Mouse (Mus musculus) forebrain, embryonic 12.5 days (tissue): ENCODE measurements around the gene Pin4. TPM values are rescaled to one million over a fixed set of nuclear protein-coding genes. Genes with fewer than 3 reads are reported as not detected.

Experiments
- ATAC-seq: fragments of 200-750 bp; cut with Nextera tagmentation; 2 replicates; pipeline ENCODE4 v1.8.0; 2017; ENCODE audit warnings: moderate TSS enrichment; ENCODE audit not compliant: low FRiP score
- H3K27ac ChIP-seq: fragments of 300-500 bp; sonication (generic); 2 replicates; pipeline ENCODE4 v1.5.1; 2016; ENCODE audit warnings: mild to moderate bottlenecking
- H3K27me3 ChIP-seq: fragments of 300-500 bp; sonication (generic); 2 replicates; pipeline ENCODE4 v1.6.1; 2016; ENCODE audit warnings: mild to moderate bottlenecking
- H3K36me3 ChIP-seq: fragments of 300-500 bp; sonication (generic); replicated peaks from 2 replicates; pipeline ENCODE4 v1.6.1; 2016; ENCODE audit warnings: mild to moderate bottlenecking
- H3K4me1 ChIP-seq: fragments of 300-500 bp; sonication (generic); 2 replicates; pipeline ENCODE4 v1.6.1; 2016
- H3K4me2 ChIP-seq: fragments of 300-500 bp; sonication (generic); 2 replicates; pipeline ENCODE4 v1.6.1; 2016; ENCODE audit warnings: mild to moderate bottlenecking, moderate library complexity
- H3K4me3 ChIP-seq: fragments of 300-500 bp; sonication (generic); replicated peaks from 2 replicates; pipeline ENCODE4 v1.5.1; 2016; ENCODE audit warnings: mild to moderate bottlenecking
- H3K9ac ChIP-seq: fragments of 300-500 bp; sonication (generic); 2 replicates; pipeline ENCODE4 v1.6.1; 2016; ENCODE audit warnings: mild to moderate bottlenecking
- H3K9me3 ChIP-seq: fragments of 300-500 bp; sonication (generic); 2 replicates; pipeline ENCODE4 v1.6.1; 2016
- WGBS: fragments of 180-500 bp; shearing (Covaris S2); methylation state at CpG from one replicate; pipeline ENCODE4 v1.1.7; 2016; 5-methylcytosine and 5-hydroxymethylcytosine counted together
- polyA plus RNA-seq: library from polyadenylated mRNA; unstranded; fragments of >200 nt; fragmentation: Nextera tagmentation; extraction: Ambion mirVana; gene quantifications from 2 replicates; pipeline ENCODE4 v1.2.1, GENCODE M21; 2016

The Pin4 gene
- polyA plus RNA-seq = 82.2 and 84.4 TPM in 2 replicates

DNA sequence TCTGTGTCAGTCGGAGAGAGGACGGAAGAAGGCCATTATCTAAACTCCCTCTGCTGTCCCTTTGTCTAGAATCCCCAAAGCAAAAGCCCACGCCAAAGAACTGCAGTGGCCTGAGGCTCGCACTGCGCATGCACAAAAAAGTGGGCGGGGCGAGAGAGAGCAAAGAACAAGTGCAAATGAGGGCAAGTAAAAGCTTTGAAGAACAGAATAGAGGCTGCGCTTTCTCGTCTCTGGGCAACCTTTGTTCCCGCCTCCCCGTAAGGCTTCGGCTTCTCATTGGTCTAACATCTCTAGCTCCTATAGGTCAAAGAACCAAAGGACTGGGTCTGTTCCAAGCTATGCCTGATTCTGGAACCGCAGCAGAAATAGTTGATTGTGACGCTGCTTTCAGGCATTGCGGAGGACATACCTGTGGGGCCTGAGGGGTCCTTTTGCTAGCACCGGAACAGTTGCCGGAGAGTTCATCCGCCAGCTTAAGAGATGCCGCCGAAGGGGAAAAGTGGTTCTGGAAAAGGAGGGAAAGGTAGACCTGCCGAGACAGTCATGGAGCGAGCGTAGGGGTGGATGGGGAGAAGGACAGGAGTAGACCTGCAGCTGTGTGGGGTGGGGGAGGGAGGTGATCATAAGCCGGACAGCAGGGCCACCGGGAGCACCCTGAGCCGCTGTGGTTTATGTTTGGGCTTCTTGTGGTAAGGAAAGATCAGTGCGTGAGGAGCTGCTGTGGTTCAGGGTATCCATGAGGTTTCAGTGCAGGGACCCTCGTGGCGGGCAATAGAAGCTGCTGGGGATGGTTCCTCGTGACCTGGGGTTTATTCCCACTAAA is at the start of gene Pin4:
Pin4 (plus strand) TSS at position 406 of the 823 bp plus-strand sequence.
- H3K9me3 ChIP-seq = no peaks in the 10 kb centered on the region
- peak within 1 kb of the TSS; percentile 66 for H3K9ac ChIP-seq
- peaks cover 4% of the 10 kb centered on the region for H3K36me3 ChIP-seq
- peak within 1 kb of the TSS; percentile 73 for H3K27ac ChIP-seq
- peak; percentile 97 for ATAC-seq
- 24% methylated on average over 30 of the region's 30 CpGs for WGBS
- H3K4me3 ChIP-seq = peak within 1 kb of the TSS; percentile 63
- H3K4me2 ChIP-seq = peak within 1 kb of the TSS; percentile 62
- H3K27me3 ChIP-seq = peaks cover 12% of the 10 kb centered on the region; the same call in 1 of the 2 replicates
- peaks cover 4% of the 10 kb centered on the region for H3K4me1 ChIP-seq

GRCm38 (mm10) chrX:102070591-102071471 is 48.4 kb upstream of the Pin4 start, which contains the start of gene Rtl5:
Gene Rtl5 (minus strand): TSS chrX:102071304.
- peak; percentile 95 for ATAC-seq
- Histone ChIP-seq H3K27ac (peak within 1 kb of the TSS; percentile 88), H3K4me1 (peaks cover 53% of the 10 kb centered on the region), H3K27me3 (peaks cover 29% of the 10 kb centered on the region; the same call in 1 of the 2 replicates), H3K9ac (peak within 1 kb of the TSS; percentile 56), H3K9me3 (no peaks in the 10 kb centered on the region), H3K4me2 (peak within 1 kb of the TSS; percentile 62), H3K4me3 (peak within 1 kb of the TSS; percentile 55), H3K36me3 (no peaks in the 10 kb centered on the region)
- 19% methylated on average over 60 of the region's 61 CpGs for WGBS

GRCm38 (mm10) chrX:102071517-102071916 is 47.7 kb upstream of the Pin4 start:
- 0% methylated on average over 1 of the region's 2 CpGs for WGBS
- H3K4me1 ChIP-seq = peaks cover 50% of the 10 kb centered on the region
- no peak overlapping the region for H3K9ac ChIP-seq
- peak; percentile 39; the same call in 1 of the 2 replicates for ATAC-seq
- H3K36me3 ChIP-seq = no peaks in the 10 kb centered on the region
- peak overlapping the region; percentile 55 for H3K4me3 ChIP-seq
- H3K27me3 ChIP-seq = peaks cover 29% of the 10 kb centered on the region; the same call in 1 of the 2 replicates
- peak overlapping the region; percentile 62 for H3K4me2 ChIP-seq
- no peaks in the 10 kb centered on the region for H3K9me3 ChIP-seq
- H3K27ac ChIP-seq = peak overlapping the region; percentile 88

DNA sequence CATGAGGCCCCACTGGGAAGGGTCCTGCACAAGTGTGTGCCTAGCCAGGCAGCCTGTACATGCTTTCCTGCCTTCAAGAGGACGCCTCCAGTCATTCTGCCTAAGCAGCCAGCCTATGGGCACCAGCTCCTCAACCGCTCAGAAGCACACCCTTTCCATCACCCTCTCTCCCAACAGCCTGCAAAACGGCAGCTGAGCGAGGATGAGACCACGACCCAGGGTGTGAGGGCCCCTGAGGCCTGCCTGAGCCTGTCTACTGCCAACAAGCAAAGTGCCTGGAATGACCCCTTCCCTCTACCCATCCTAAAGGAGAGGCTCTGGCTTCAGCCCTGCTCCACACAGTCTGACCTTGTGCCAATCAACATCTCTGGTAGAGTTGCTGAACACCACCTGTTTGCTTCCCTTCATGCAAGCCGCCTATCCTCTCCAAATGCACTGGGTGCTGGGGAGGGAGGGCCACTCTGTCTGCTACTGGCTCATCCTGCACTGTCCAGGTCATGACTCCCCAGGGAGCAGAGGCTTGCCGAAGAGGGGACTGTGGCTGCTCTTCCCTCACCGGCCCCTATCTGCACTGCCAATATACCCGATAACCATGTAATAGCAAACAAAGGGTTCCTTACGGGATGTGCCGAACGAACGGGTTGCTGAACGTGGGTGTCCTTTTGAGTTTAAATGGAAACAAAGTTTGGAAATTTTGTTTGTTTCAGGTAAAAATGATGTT is 45.5 kb upstream of the Pin4 start:
- no peak overlapping the region for H3K4me3 ChIP-seq
- peaks cover 29% of the 10 kb centered on the region; the same call in 1 of the 2 replicates for H3K27me3 ChIP-seq
- WGBS = 75% methylated on average over 14 of the region's 14 CpGs
- H3K4me2 ChIP-seq = no peak overlapping the region
- no peak for ATAC-seq
- no peaks in the 10 kb centered on the region for H3K36me3 ChIP-seq
- no peaks in the 10 kb centered on the region for H3K9me3 ChIP-seq
- H3K9ac ChIP-seq = no peak overlapping the region
- H3K27ac ChIP-seq = no peak overlapping the region
- peaks cover 30% of the 10 kb centered on the region for H3K4me1 ChIP-seq

DNA sequence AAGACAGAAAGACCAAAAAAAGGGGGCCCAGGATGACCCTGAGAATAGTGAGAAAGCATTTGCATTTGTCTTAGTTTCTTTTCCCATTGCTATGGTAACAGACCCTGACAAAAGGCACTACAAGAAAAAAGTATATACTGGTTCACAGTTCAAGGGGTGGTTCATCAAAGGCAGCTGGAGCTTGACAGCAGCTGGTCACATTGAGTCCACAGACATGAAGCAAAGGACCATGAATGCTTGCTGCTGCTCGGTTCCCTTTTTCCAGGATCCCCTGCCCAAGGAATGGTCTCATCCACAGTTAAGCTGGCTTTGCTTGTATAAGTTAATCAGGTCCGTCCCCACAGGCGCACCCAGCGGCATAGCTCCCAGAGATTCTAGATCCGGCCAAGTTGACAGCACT is 44.8 kb upstream of the Pin4 start:
- no peak for ATAC-seq
- WGBS = 70% methylated on average over 5 of the region's 5 CpGs
- Histone ChIP-seq H3K9me3 (no peaks in the 10 kb centered on the region), H3K27me3 (peaks cover 30% of the 10 kb centered on the region; the same call in 1 of the 2 replicates), H3K27ac (no peak overlapping the region), H3K4me3 (no peak overlapping the region), H3K36me3 (no peaks in the 10 kb centered on the region), H3K4me2 (no peak overlapping the region), H3K4me1 (peaks cover 26% of the 10 kb centered on the region), H3K9ac (no peak overlapping the region)

- Histone ChIP-seq H3K4me2 (no peak overlapping the region), H3K36me3 (no peaks in the 10 kb centered on the region), H3K9ac (no peak overlapping the region), H3K4me3 (no peak overlapping the region), H3K27ac (no peak overlapping the region), H3K4me1 (peaks cover 20% of the 10 kb centered on the region), H3K27me3 (peaks cover 33% of the 10 kb centered on the region; the same call in 1 of the 2 replicates), H3K9me3 (no peaks in the 10 kb centered on the region)
- ATAC-seq = no peak
- 84% methylated on average over 4 of the region's 4 CpGs for WGBS
Observed at GRCm38 (mm10) chrX:102075158-102075557, 44.1 kb upstream of the Pin4 start.

- WGBS = 89% methylated on average over 7 of the region's 7 CpGs
- Histone ChIP-seq H3K4me3 (no peak overlapping the region), H3K27me3 (peaks cover 23% of the 10 kb centered on the region; the same call in 1 of the 2 replicates), H3K36me3 (no peaks in the 10 kb centered on the region), H3K9me3 (no peaks in the 10 kb centered on the region), H3K27ac (no peak overlapping the region), H3K9ac (no peak overlapping the region), H3K4me2 (no peak overlapping the region), H3K4me1 (peaks cover 17% of the 10 kb centered on the region)
- no peak for ATAC-seq
Observed at GRCm38 (mm10) chrX:102076886-102077765, 42.1 kb upstream of the Pin4 start.

DNA sequence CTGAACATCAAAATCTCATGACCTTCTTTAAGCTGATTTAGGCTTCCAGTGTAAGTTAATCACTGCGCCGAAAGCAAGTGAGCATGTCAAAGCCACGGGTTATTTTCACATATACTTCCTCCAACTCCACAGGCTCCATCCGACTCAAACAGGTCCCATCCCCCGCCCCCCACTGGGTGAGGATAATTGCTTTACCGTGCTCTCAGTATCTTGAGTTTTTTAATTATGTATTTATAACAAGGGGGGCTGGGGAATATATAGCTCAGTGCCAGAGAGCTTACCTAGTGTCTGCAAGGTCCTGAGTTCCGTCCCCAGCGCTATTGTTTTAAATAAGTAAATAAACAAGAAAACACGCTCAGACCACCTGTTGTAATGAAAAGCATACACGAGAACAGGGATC is 38.2 kb upstream of the Pin4 start:
- Histone ChIP-seq H3K27ac (peak overlapping the region; percentile 96), H3K4me2 (no peak overlapping the region), H3K4me1 (peaks cover 18% of the 10 kb centered on the region), H3K4me3 (no peak overlapping the region), H3K9me3 (no peaks in the 10 kb centered on the region), H3K27me3 (peaks cover 31% of the 10 kb centered on the region; the same call in 1 of the 2 replicates), H3K36me3 (no peaks in the 10 kb centered on the region), H3K9ac (no peak overlapping the region)
- peak; percentile 7; the same call in 1 of the 2 replicates for ATAC-seq
- 50% methylated on average over 10 of the region's 10 CpGs for WGBS

- WGBS = 26% methylated on average over 7 of the region's 7 CpGs
- H3K9ac ChIP-seq = no peak overlapping the region
Observed at GRCm38 (mm10) chrX:102081573-102082279, 37.5 kb upstream of the Pin4 start.

GRCm38 (mm10) chrX:102082340-102082739 is 36.9 kb upstream of the Pin4 start:
- 0 out of 2 replicates have a peak overlapping the region, but pooled peaks have one; percentile 20 for H3K4me2 ChIP-seq
- peak; percentile 39; the same call in 1 of the 2 replicates for ATAC-seq
- H3K4me1 ChIP-seq = peaks cover 18% of the 10 kb centered on the region
- H3K27ac ChIP-seq = peak overlapping the region; percentile 96
- H3K36me3 ChIP-seq = no peaks in the 10 kb centered on the region
- H3K4me3 ChIP-seq = no peak overlapping the region
- peaks cover 32% of the 10 kb centered on the region; the same call in 1 of the 2 replicates for H3K27me3 ChIP-seq
- no peaks in the 10 kb centered on the region for H3K9me3 ChIP-seq
- H3K9ac ChIP-seq = no peak overlapping the region
- WGBS = 23% methylated on average over 5 of the region's 5 CpGs

More at GRCm38 (mm10) chrX:102081573-102082279, 37.5 kb upstream of the Pin4 start:
- peak overlapping the region; percentile 20 for H3K4me2 ChIP-seq
- peaks cover 37% of the 10 kb centered on the region; the same call in 1 of the 2 replicates for H3K27me3 ChIP-seq
- no peaks in the 10 kb centered on the region for H3K9me3 ChIP-seq
- peaks cover 18% of the 10 kb centered on the region for H3K4me1 ChIP-seq
- peak overlapping the region; percentile 96 for H3K27ac ChIP-seq
- H3K36me3 ChIP-seq = no peaks in the 10 kb centered on the region
- H3K4me3 ChIP-seq = no peak overlapping the region
- ATAC-seq = peak; percentile 95
